Mouse (Mus musculus) MEL (cell line): Measurements from ENCODE around the gene Gm42420. TPM values are rescaled to one million over a fixed set of nuclear protein-coding genes. Genes with fewer than 3 reads are reported as not detected.

Experiments
- DNase-seq: peaks from one replicate; pipeline ENCODE4 v3.0.0; 2011; ENCODE audit warnings: low read depth, low spot score
- H3K27ac ChIP-seq: 2 replicates; pipeline ENCODE4 v1.5.1; 2012; ENCODE audit warnings: low read depth, mild to moderate bottlenecking, control low read depth, low read length, moderate library complexity; ENCODE audit not compliant: control insufficient read depth
- H3K27me3 ChIP-seq, 2 experiments: fragments of 150-350 bp in 1 of 2; sonication (generic) in 1 of 2; 2 replicates each; pipeline ENCODE4 v1.6.1; 2012; ENCODE audit warnings: low read length in 2 of 2, mild to moderate bottlenecking in 2 of 2, improper control_type of control experiment in 1 of 2, moderate library complexity in 1 of 2; ENCODE audit not compliant: insufficient read depth in 2 of 2, control insufficient read depth in 1 of 2
- H3K36me3 ChIP-seq, 2 experiments: 2 replicates each; pipeline ENCODE4 v1.6.1; 2012 to 2014; ENCODE audit warnings: low read length in 2 of 2, improper control_type of control experiment in 1 of 2, inconsistent platforms in 1 of 2, mild to moderate bottlenecking in 1 of 2; ENCODE audit not compliant: insufficient read depth in 2 of 2, control insufficient read depth in 1 of 2
- H3K4me1 ChIP-seq, 2 experiments: fragments of 150-350 bp in 1 of 2; sonication (generic) in 1 of 2; 2 replicates each; pipeline ENCODE4 v1.6.1; 2012; ENCODE audit warnings: low read length in 2 of 2, improper control_type of control experiment in 1 of 2, mild to moderate bottlenecking in 1 of 2; ENCODE audit not compliant: insufficient read depth in 2 of 2, control insufficient read depth in 1 of 2
- H3K4me3 ChIP-seq, 2 experiments: fragments of 150-350 bp in 1 of 2; sonication (generic) in 1 of 2; 2 replicates each; pipeline ENCODE4 v1.5.1; 2012; ENCODE audit warnings: low read depth in 2 of 2, low read length in 2 of 2, mild to moderate bottlenecking in 2 of 2, moderate library complexity in 2 of 2, control low read depth in 1 of 2, improper control_type of control experiment in 1 of 2; ENCODE audit not compliant: control insufficient read depth in 1 of 2, insufficient read depth in 1 of 2
- H3K79me2 ChIP-seq: 2 replicates; pipeline ENCODE4 v1.6.1; 2012; ENCODE audit warnings: mild to moderate bottlenecking, low read length, moderate library complexity; ENCODE audit not compliant: control insufficient read depth, poor library complexity, insufficient read depth
- H3K9ac ChIP-seq: 2 replicates; pipeline ENCODE4 v1.6.1; 2012; ENCODE audit warnings: low read depth, mild to moderate bottlenecking, control low read depth, low read length, moderate library complexity; ENCODE audit not compliant: control insufficient read depth, poor library complexity, severe bottlenecking
- H3K9me3 ChIP-seq: fragments of 150-350 bp; sonication (generic); replicated peaks from 2 replicates; pipeline ENCODE4 v1.6.1; 2012; ENCODE audit warnings: mild to moderate bottlenecking, low read length, improper control_type of control experiment, moderate library complexity; ENCODE audit not compliant: insufficient read depth
- CHD1 ChIP-seq: IDR thresholded peaks from 2 replicates; pipeline ENCODE4 v1.6.1; 2012; ENCODE audit warnings: low read depth, mild to moderate bottlenecking, inconsistent platforms, low read length, improper control_type of control experiment
- ELF1 ChIP-seq: IDR thresholded peaks from 2 replicates; pipeline ENCODE4 v1.6.1; 2014; ENCODE audit warnings: low read depth, mild to moderate bottlenecking, inconsistent platforms, low read length, improper control_type of control experiment, moderate library complexity
- ETS1 ChIP-seq: IDR thresholded peaks from 2 replicates; pipeline ENCODE4 v1.6.1; 2012; ENCODE audit warnings: low read depth, mild to moderate bottlenecking, inconsistent platforms, low read length, improper control_type of control experiment, moderate library complexity
- GABPA ChIP-seq: IDR thresholded peaks from 2 replicates; pipeline ENCODE4 v1.6.1; 2012; ENCODE audit warnings: low read depth, mild to moderate bottlenecking, inconsistent platforms, low read length, improper control_type of control experiment, moderate library complexity
- GATA1 ChIP-seq: IDR thresholded peaks from 2 replicates; pipeline ENCODE4 v1.6.1; 2011; ENCODE audit warnings: low read depth, low read length, improper control_type of control experiment
- JUND ChIP-seq: IDR thresholded peaks from 2 replicates; pipeline ENCODE4 v1.6.1; 2011; ENCODE audit warnings: low read depth, mild to moderate bottlenecking, improper control_type of control experiment, low read length
- MAZ ChIP-seq: IDR thresholded peaks from 2 replicates; pipeline ENCODE4 v1.6.1; 2012; ENCODE audit warnings: low read depth, mild to moderate bottlenecking, inconsistent platforms, low read length, improper control_type of control experiment
- MXI1 ChIP-seq: IDR thresholded peaks from 2 replicates; pipeline ENCODE4 v1.6.1; 2011; ENCODE audit warnings: mild to moderate bottlenecking, low read depth, low read length, improper control_type of control experiment
- MYB ChIP-seq: IDR thresholded peaks from 2 replicates; pipeline ENCODE4 v1.6.1; 2011; ENCODE audit warnings: mild to moderate bottlenecking, low read depth, low read length, improper control_type of control experiment
- MYC ChIP-seq: IDR thresholded peaks from 2 replicates; pipeline ENCODE4 v1.6.1; 2011; ENCODE audit warnings: low read depth, mild to moderate bottlenecking, low read length, improper control_type of control experiment, moderate library complexity
- POLR2A ChIP-seq, 2 experiments: IDR thresholded peaks; 2 replicates each; pipeline ENCODE4 v1.6.1; 2011 to 2012; ENCODE audit warnings: low read length in 2 of 2, mild to moderate bottlenecking in 2 of 2, control low read depth in 1 of 2, improper control_type of control experiment in 1 of 2, low read depth in 1 of 2, moderate library complexity in 1 of 2; ENCODE audit not compliant: control insufficient read depth in 1 of 2, insufficient read depth in 1 of 2, poor library complexity in 1 of 2
- POLR2AphosphoS2 ChIP-seq: IDR thresholded peaks from 2 replicates; pipeline ENCODE4 v1.6.1; 2011; ENCODE audit warnings: low read length, improper control_type of control experiment
- RAD21 ChIP-seq: IDR thresholded peaks from 2 replicates; pipeline ENCODE4 v1.6.1; 2011; ENCODE audit warnings: mild to moderate bottlenecking, low read depth, low read length, improper control_type of control experiment
- SIN3A ChIP-seq: IDR thresholded peaks from 2 replicates; pipeline ENCODE4 v1.6.1; 2012; ENCODE audit warnings: low read length, improper control_type of control experiment, inconsistent platforms
- TBP ChIP-seq: IDR thresholded peaks from 2 replicates; pipeline ENCODE4 v1.8.0; 2011; ENCODE audit warnings: low read depth, low read length, improper control_type of control experiment
- USF1 ChIP-seq: IDR thresholded peaks from 2 replicates; pipeline ENCODE4 v1.6.1; 2014; ENCODE audit warnings: low read depth, mild to moderate bottlenecking, inconsistent platforms, low read length, improper control_type of control experiment, moderate library complexity
- ZKSCAN1 ChIP-seq: IDR thresholded peaks from 2 replicates; pipeline ENCODE4 v1.6.1; 2012; ENCODE audit warnings: low read depth, mild to moderate bottlenecking, inconsistent platforms, low read length, improper control_type of control experiment, moderate library complexity
- ZNF384 ChIP-seq: IDR thresholded peaks from 2 replicates; pipeline ENCODE4 v1.6.1; 2012; ENCODE audit warnings: low read depth, mild to moderate bottlenecking, inconsistent platforms, low read length, improper control_type of control experiment
- polyA plus RNA-seq, 2 experiments: library from polyadenylated mRNA; stranded (reverse) in 1 of 2; unstranded in 1 of 2; fragments of >175 nt in 1 of 2; fragments of >200 nt in 1 of 2; gene quantifications; 2 replicates each; pipeline versions ENCODE4 v1.2.1 to v1.2.4; 2012; ENCODE audit warnings: low replicate concordance in 2 of 2, low read depth in 1 of 2; ENCODE audit not compliant: insufficient read length in 2 of 2, insufficient read depth in 1 of 2, missing spikeins in 1 of 2
- total RNA-seq: library from RNA; depleted of rRNA; stranded (reverse); fragments of 300-350 nt; gene quantifications from 2 replicates; pipeline ENCODE4 v1.2.3, GENCODE M21; 2012

Gene Gm42420
- total and polyA plus RNA-seq, 3 experiments, result 1.5 to 1.9 TPM; not detected in 1

DNA sequence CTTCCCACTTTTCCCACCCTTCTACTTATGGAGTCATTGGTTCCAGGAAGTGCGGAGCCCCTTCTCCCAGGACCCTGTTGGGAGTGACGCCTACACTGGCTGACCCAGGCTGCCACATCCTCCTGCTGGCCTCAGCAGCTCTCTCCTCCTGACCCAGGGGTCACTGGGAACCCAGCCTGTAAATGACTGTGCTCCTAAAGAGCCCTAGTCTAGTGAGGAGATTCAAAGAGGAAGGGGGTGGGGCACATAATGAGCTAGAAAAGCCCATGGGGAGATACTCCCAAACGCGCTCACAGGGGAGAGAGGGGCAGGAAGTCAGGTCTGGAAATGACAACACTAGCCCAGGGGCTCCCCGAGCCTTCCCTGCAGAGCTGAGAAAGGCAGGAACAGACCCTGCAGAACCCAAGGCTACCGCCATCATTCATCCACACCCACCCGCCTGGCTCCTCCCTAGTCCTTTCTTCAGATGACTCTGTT, 45.8 kb upstream of the Gm42420 start:
- no peak for DNase-seq
- Histone ChIP-seq H3K27ac (no peak overlapping the region), H3K9me3 (no peaks in the 10 kb centered on the region), H3K36me3 (no peaks in the 10 kb centered on the region), H3K4me1 (no peaks in the 10 kb centered on the region), H3K79me2 (no peaks in the 10 kb centered on the region), H3K27me3 (no peaks in the 10 kb centered on the region; a peak in 1 of 4 replicates), H3K4me3 (no peak overlapping the region), H3K9ac (no peak overlapping the region)
- no peak for TF ChIP-seq ELF1
- no peak for TF ChIP-seq JUND
- TF ChIP-seq ZKSCAN1, result no peak
- no peak for TF ChIP-seq USF1
- TF ChIP-seq GABPA, result no peak
- no peak for TF ChIP-seq POLR2A (IDR thresholded peaks at IDR 0.05; ENCODE audit: control insufficient read depth in 1 of 2, insufficient read depth in 1 of 2, low read depth in 1 of 2, low read length in 2 of 2, poor library complexity in 1 of 2)
- TF ChIP-seq SIN3A, result no peak
- TF ChIP-seq CHD1, result no peak
- TF ChIP-seq ETS1, result no peak
- TF ChIP-seq RAD21, result no peak
- TF ChIP-seq POLR2AphosphoS2, result no peak

DNA sequence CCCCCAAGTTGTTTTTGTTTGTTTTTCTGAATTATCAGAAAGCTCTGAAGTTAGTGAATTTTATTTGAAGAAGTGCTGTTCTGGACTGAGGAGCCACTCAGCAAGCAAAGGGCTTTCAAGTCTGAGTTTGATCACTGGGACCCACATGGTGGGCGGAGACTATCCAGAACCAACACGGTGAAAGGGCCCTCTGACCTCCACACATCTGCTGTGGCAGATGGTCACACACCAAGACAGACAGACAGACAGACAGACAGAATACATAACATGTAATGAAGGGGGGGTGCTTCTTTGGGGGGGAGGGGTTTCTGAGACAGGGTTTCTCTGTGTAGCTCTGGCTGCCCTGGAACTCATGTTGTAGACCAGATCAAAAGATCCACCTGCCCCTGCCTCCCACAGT, 45.0 kb upstream of the Gm42420 start:
- Histone ChIP-seq H3K4me3 (no peak overlapping the region), H3K9me3 (no peaks in the 10 kb centered on the region), H3K4me1 (no peaks in the 10 kb centered on the region), H3K36me3 (no peaks in the 10 kb centered on the region), H3K27ac (no peak overlapping the region), H3K9ac (no peak overlapping the region), H3K79me2 (no peaks in the 10 kb centered on the region), H3K27me3 (no peaks in the 10 kb centered on the region; a peak in 1 of 4 replicates)
- DNase-seq, result no peak
- TF ChIP-seq GATA1 (no peak), MYC (no peak), CHD1 (no peak), MYB (no peak), TBP (no peak), ZNF384 (no peak), MXI1 (no peak), ELF1 (no peak), MAZ (no peak)
